Mouse (Mus musculus) G1E-ER4 (cell line): ENCODE data around the gene Aldh1a3. TPM values are rescaled to one million over a fixed set of nuclear protein-coding genes. Genes with fewer than 3 reads are reported as not detected.

Experiments used
- GATA1 ChIP-seq: IDR thresholded peaks from one replicate; pipeline ENCODE4 v1.8.0; 2012; ENCODE audit warnings: low read length, inconsistent platforms
- polyA plus RNA-seq: library from polyadenylated mRNA; stranded (reverse); fragments of >175 nt; gene quantifications from 2 replicates; pipeline ENCODE4 v1.2.3, GENCODE M21; 2012

Aldh1a3 gene
- polyA plus RNA-seq, 1 experiment: not detected

- TF ChIP-seq GATA1: no peak
Measured at GRCm38 (mm10) chr7:66442501-66443369, 15.4 kb upstream of the Aldh1a3 start.

DNA sequence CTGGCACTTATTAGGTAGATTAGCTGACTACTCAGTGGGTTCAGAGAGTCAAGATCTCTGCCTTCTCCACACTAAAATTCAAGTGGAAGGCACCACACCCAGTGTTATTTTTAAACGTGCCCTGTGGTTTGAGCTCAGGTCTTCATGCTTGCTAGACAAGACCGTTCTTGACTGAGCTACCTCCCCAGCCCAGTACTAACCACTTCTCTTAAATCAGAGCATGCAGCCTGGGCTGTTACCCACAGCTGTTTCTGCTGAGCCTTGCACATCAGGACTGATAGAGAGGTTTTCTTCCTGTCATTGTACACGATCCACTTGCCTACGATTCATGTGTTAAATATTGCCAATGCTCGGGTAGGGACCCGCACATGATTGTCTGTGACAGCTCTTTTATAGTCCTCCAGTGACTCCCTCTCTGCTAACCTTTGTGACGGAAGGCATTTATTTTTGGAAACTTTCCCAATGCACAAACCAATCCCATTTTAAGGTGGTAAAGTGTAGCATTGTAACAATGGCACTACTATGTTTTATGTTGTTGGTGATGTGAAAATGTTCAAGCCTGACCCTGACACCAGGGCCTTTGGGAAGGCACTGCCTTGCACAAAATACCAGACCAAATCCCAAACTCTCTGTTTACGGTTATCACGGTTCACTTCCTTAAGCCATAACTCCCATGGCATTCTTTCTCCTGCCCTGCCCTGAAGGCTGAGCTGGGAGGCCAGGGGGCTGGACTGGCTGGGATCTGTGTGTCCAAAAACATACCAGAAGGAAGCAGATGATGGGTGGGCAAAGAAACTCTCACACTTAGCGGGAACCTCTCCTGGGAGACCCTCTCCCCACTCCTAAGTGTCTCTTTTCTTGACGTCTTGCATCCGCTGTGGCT lies 11.7 kb upstream of the Aldh1a3 start:
- TF ChIP-seq GATA1: no peak

- TF ChIP-seq GATA1: no peak
Measured at GRCm38 (mm10) chr7:66434453-66434935, 7.2 kb upstream of the Aldh1a3 start.

- no peak for TF ChIP-seq GATA1
Measured at GRCm38 (mm10) chr7:66427053-66427436, 272 bp downstream of the Aldh1a3 start.

DNA sequence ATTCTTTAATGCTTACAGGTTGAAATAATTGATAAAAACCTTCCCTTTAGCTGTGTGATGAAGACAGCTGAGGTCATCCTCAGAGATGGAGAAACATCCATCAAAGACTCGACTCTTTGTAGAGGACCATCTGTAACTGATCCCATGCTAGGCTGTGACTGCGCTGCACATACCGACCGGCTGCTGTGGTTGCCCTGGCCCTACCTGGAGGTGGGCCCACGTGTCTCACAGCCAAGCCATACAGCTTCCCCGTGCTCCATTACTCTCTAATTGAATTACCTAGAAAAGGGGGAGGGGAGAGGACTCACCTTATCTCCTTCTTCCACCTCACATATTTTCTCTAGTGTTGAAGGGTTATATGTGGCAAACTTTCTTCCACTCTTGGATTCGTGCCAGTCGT lies 5.4 kb downstream of the Aldh1a3 start:
- no peak for TF ChIP-seq GATA1

DNA sequence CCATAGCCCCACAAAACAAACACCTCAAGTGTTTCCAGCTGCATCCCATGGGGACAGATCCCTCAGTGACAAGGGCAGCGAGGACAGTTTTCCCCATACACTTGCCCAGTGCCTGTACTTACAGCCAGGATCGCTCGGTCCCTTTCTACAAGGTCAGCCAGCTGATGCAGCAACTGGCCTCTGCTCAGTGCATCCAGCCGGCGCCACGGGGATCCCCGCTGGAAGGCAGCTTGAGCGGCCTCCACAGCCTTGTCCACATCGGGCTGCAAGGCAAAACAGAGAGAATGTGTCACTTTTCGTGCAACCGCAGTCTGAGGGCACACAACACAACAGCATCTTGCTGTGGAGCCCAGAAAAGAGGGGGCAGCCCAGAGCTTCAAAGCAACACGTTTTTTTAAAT lies 8.3 kb downstream of the Aldh1a3 start:
- TF ChIP-seq GATA1: no peak

- TF ChIP-seq GATA1: no peak
Measured at GRCm38 (mm10) chr7:66416829-66417228, 10.5 kb downstream of the Aldh1a3 start.

GRCm38 (mm10) chr7:66413093-66413492 lies 14.2 kb downstream of the Aldh1a3 start:
- no peak for TF ChIP-seq GATA1

DNA sequence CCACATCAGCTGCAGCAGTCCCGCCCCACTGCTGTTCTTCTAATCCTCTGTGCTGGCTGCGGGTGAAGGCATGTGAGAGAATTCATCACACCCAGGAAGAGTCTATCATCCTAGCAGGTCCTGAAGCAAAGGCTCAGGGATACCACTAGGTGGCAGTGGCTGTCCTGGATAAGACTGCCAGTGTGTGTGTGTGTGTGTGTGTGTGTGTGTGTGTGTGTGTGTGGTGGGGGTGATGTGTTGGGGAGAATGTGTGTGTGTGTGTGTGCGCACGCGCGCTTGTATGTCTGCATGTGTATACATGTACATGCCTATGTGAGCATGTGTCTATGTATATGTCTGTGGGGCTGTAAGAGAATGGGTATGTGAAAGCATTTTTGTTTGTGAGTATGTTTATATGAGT lies 17.9 kb downstream of the Aldh1a3 start:
- TF ChIP-seq GATA1: no peak

GRCm38 (mm10) chr7:66406971-66407370 lies 20.3 kb downstream of the Aldh1a3 start:
- TF ChIP-seq GATA1: no peak

DNA sequence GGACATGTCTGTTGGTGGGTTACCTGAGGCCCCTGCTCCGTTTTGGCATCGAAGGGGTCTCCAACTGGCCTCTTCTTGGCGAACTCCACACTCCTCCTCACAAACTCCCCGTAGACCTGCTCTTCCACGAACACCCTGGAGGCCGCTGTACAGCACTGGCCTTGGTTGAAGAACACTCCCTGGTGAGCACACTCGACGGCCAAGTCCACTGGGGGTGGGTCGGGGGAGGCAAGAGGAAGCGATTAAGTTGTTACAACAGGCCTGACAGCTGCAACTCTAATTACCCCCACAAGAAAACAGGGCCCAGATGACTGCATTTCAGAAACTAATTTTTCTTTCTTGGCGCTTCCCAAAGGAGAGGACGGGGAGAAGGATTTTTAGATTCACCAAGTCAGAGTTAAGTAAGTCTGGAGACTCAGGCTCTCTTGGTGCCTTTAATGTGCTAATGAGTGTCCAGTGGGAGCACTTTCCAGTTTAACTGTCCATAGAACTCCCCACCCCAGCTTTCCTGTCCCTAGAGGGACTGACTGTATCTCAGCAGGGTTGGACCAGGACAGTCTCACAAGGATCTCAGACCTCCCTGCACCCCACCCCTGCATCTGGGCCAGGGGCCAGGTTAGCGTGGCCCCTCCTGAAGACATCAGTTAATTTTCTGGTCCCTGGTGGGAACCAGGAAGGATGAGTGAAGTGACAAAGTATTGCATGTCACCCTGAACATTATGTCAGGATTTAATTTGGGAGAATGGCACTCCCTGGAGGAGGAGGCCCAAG lies 21.2 kb downstream of the Aldh1a3 start:
- TF ChIP-seq GATA1: no peak

- no peak for TF ChIP-seq GATA1
Measured at GRCm38 (mm10) chr7:66405541-66405940, 21.8 kb downstream of the Aldh1a3 start.

GRCm38 (mm10) chr7:66404802-66405201 lies 22.5 kb downstream of the Aldh1a3 start:
- no peak for TF ChIP-seq GATA1

- no peak for TF ChIP-seq GATA1
Measured at GRCm38 (mm10) chr7:66404141-66404540, 23.2 kb downstream of the Aldh1a3 start.

DNA sequence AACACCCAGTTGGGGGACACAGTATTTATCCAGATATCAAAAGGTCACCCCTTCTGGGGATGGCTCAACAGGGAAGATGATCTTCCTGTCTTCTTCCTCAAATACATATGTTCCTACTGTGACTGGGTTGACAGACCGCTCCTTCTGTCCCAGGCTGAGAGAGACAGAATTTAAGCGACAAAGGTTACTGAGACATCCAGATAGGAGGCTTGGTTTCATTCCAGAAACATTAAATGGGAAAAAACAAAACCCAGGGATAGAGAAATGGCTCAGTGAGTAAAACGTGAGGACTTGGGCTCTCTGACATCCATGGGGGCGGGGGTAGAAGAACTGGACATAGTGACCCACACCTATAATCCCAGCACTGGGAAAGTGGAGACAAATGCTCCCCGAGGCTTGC lies 24.4 kb downstream of the Aldh1a3 start:
- TF ChIP-seq GATA1: no peak
